ENCODE assay signal across 28 mouse cellular contexts in genomic region chr2:92754505-92755280, GRCm38 (mm10).
DNase-seq lines count a peak whose midpoint lies in the region; ATAC-seq and TF ChIP-seq lines count a peak whose summit lies in the region.
"Had no signal": no experiment of that assay in that cellular context is flagged by ENCODE, and none has a peak within 500 bp of the region (broad histone marks: within the 10 kb centered on the region; RNA-seq: fewer than 3 reads in every experiment).

No protein-coding gene starts in this region.

- no peaks in the 10 kb centered on the region for H3K4me1 ChIP-seq in forebrain, embryonic 14.5 days (ENCODE audit: control insufficient read depth, insufficient read depth, low read length)
- H3K4me1 ChIP-seq in forebrain, embryonic 12.5 days: no peaks in the 10 kb centered on the region; the same call in 1 of the 2 replicates
- H3K4me1 ChIP-seq in heart, embryonic 10.5 days: peaks cover 20% of the 10 kb centered on the region
- H3K4me1 ChIP-seq: hindbrain, embryonic 15.5 days; midbrain, embryonic 12.5 days had no signal

- no peak; the same call in 1 of the 2 replicates for ATAC-seq in forebrain, embryonic 14.5 days
- ATAC-seq in forebrain, embryonic 12.5 days (ENCODE audit: low FRiP score): no peak
- ATAC-seq: intestine, embryonic 16.5 days; liver, embryonic 12.5 days; liver, postnatal 0 days had no signal

- intact Hi-C loops in heart, postnatal 14 days (cut with DNase I): no loop called here

- H3K4me2 ChIP-seq in forebrain, embryonic 14.5 days (ENCODE audit: low read length): no peak overlapping the region
- no peak overlapping the region for H3K4me2 ChIP-seq in forebrain, embryonic 12.5 days
- H3K4me2 ChIP-seq: heart, embryonic 11.5 days; hindbrain, embryonic 15.5 days; liver, embryonic 12.5 days; midbrain, embryonic 12.5 days; neural tube, embryonic 13.5 days; stomach, embryonic 15.5 days had no signal

- no peak for TF ChIP-seq POLR2A in brain, embryonic 14.5 days (IDR thresholded peaks at IDR 0.05; ENCODE audit: borderline replicate concordance, extremely low read depth, insufficient read depth, insufficient read length, poor library complexity, severe bottlenecking)

- no peaks in the 10 kb centered on the region for H3K27me3 ChIP-seq in forebrain, embryonic 14.5 days (replicated peaks; ENCODE audit: control insufficient read depth, insufficient read depth, low read length)
- H3K27me3 ChIP-seq in forebrain, embryonic 12.5 days: no peaks in the 10 kb centered on the region; the same call in 1 of the 2 replicates
- H3K27me3 ChIP-seq in heart, embryonic 10.5 days (ENCODE audit: insufficient read depth, poor library complexity, severe bottlenecking): peaks cover 2% of the 10 kb centered on the region; the same call in 1 of the 2 replicates
- H3K27me3 ChIP-seq: hindbrain, embryonic 15.5 days; liver, embryonic 12.5 days; neural tube, embryonic 13.5 days; stomach, embryonic 15.5 days had no signal

- no peak overlapping the region for H3K4me3 ChIP-seq in forebrain, embryonic 14.5 days (ENCODE audit: low read depth, low read length)
- no peak overlapping the region for H3K4me3 ChIP-seq in forebrain, embryonic 12.5 days (replicated peaks)
- no peak overlapping the region for H3K4me3 ChIP-seq in heart, embryonic 10.5 days
- no peak overlapping the region for H3K4me3 ChIP-seq in layer of hippocampus, adult 2 months
- H3K4me3 ChIP-seq: hindbrain, embryonic 15.5 days; liver, embryonic 12.5 days; midbrain, embryonic 12.5 days; neural tube, embryonic 13.5 days; stomach, embryonic 15.5 days had no signal

- TF ChIP-seq CTCF in layer of hippocampus, adult 2 months (conservative IDR thresholded peaks at IDR 0.05): no peak
- TF ChIP-seq CTCF in brain, embryonic 14.5 days (IDR thresholded peaks at IDR 0.05; ENCODE audit: borderline replicate concordance, extremely low read depth, insufficient read depth, insufficient read length): no peak

- 0 out of 2 replicates have a peak overlapping the region, but pooled peaks have one; percentile 44 for H3K27ac ChIP-seq in forebrain, embryonic 14.5 days (ENCODE audit: low read depth, low read length)
- no peak overlapping the region for H3K27ac ChIP-seq in forebrain, embryonic 12.5 days
- H3K27ac ChIP-seq in heart, embryonic 10.5 days: no peak overlapping the region
- 0 out of 2 replicates have a peak overlapping the region, but pooled peaks have one; percentile 7 for H3K27ac ChIP-seq in layer of hippocampus, adult 2 months
- H3K27ac ChIP-seq: hindbrain, embryonic 15.5 days; liver, embryonic 12.5 days; midbrain, embryonic 12.5 days; neural tube, embryonic 13.5 days; stomach, embryonic 15.5 days had no signal

- no peak overlapping the region for H3K9ac ChIP-seq in forebrain, embryonic 14.5 days (ENCODE audit: low read length)
- H3K9ac ChIP-seq in forebrain, embryonic 12.5 days: no peak overlapping the region
- H3K9ac ChIP-seq: hindbrain, embryonic 15.5 days; liver, embryonic 12.5 days; liver, postnatal 0 days; midbrain, embryonic 12.5 days; neural tube, embryonic 13.5 days; stomach, embryonic 15.5 days had no signal

- peak; percentile 40 for DNase-seq in forebrain, embryonic 14.5 days (ENCODE audit: low spot score)
- DNase-seq in heart, embryonic 10.5 days (ENCODE audit: low spot score): peak; percentile 70
- no peak for DNase-seq in heart, postnatal 14 days
- DNase-seq in layer of hippocampus, adult 2 months (ENCODE audit: low spot score in 2 of 2): no peak
- DNase-seq in layer of hippocampus, postnatal 25 days (ENCODE audit: extremely low spot score in 1 of 2, low spot score in 1 of 2): no peak
- peak; percentile 55 for DNase-seq in brain, embryonic 14.5 days (ENCODE audit: low read depth)
- DNase-seq: adrenal gland, adult 8-10 months; cerebellum, adult 11 months; cerebellum, adult 9-10 months; cerebellum, postnatal 36 days; gastrocnemius, postnatal 10 days; heart, postnatal 4 days; kidney, adult 9 months; kidney, postnatal 25 days; liver, postnatal 0 days; lung, postnatal 36 days; right cerebral cortex, postnatal 14 days; thymus, adult 18-20 months; thymus, postnatal 25 days had no signal

- WGBS in forebrain, embryonic 14.5 days: 58% methylated on average over 10 of the region's 10 CpGs
- 67% methylated on average over 10 of the region's 10 CpGs for WGBS in forebrain, embryonic 12.5 days
- WGBS in heart, embryonic 10.5 days: 63% methylated on average over 10 of the region's 10 CpGs

- no peaks in the 10 kb centered on the region for H3K9me3 ChIP-seq in forebrain, embryonic 14.5 days (replicated peaks; ENCODE audit: control insufficient read depth, low read length)
- H3K9me3 ChIP-seq in forebrain, embryonic 12.5 days: no peaks in the 10 kb centered on the region
- no peaks in the 10 kb centered on the region for H3K9me3 ChIP-seq in heart, embryonic 10.5 days
- H3K9me3 ChIP-seq: G1E; hindbrain, embryonic 15.5 days; liver, embryonic 12.5 days; midbrain, embryonic 12.5 days; neural tube, embryonic 13.5 days; stomach, embryonic 15.5 days had no signal

- H3K36me3 ChIP-seq in forebrain, embryonic 14.5 days (ENCODE audit: control insufficient read depth, insufficient read depth, low read length): no peaks in the 10 kb centered on the region
- no peaks in the 10 kb centered on the region for H3K36me3 ChIP-seq in forebrain, embryonic 12.5 days (replicated peaks)
- H3K36me3 ChIP-seq in heart, embryonic 10.5 days: no peaks in the 10 kb centered on the region
- H3K36me3 ChIP-seq: G1E; hindbrain, embryonic 15.5 days; liver, embryonic 12.5 days; midbrain, embryonic 12.5 days; neural tube, embryonic 13.5 days; stomach, embryonic 15.5 days had no signal

Comparison
In these comparisons a context has a peak if more than half of its experiments do, and no peak if none do; other contexts are left out.
1. DNase-seq: peak in forebrain, embryonic 14.5 days (single experiment), heart, embryonic 10.5 days (single experiment) and brain, embryonic 14.5 days (single experiment); none in heart, postnatal 14 days (0 of 2), layer of hippocampus, adult 2 months (0 of 2) and layer of hippocampus, postnatal 25 days (0 of 2).
2. H3K27ac ChIP-seq: peak in forebrain, embryonic 14.5 days (single experiment) and layer of hippocampus, adult 2 months (single experiment); none in forebrain, embryonic 12.5 days (single experiment) and heart, embryonic 10.5 days (single experiment).